Mouse (Mus musculus) left cerebral cortex, postnatal 14 days (tissue): ENCODE measurements around the gene 2010005H15Rik. TPM values are rescaled to one million over a fixed set of nuclear protein-coding genes. Genes with fewer than 3 reads are reported as not detected.
"Not testable (repeated sequence)": the region's sequence is repeated elsewhere in the genome, so short reads cannot be mapped to it uniquely, and the experiment has no call there.

ENCODE experiments used
- DNase-seq, 2 experiments: peaks; one replicate each; pipeline ENCODE4 v3.0.0; 2021 to 2022; ENCODE audit warnings: low spot score in 2 of 2, mixed read lengths in 1 of 2
- intact Hi-C: fragments of 180-260 bp; cut with DNase I; formaldehyde crosslinking; loops from one replicate; pipeline ENCODE4 v1.15.1; 2025
- long read RNA-seq, 2 experiments: library from polyadenylated mRNA; stranded (forward); transcript quantifications; one replicate each; pipeline ENCODE4 v2.0.0; 2021
- total RNA-seq, 2 experiments: library from RNA; stranded (reverse); gene quantifications; 2 replicates each; pipeline ENCODE4 v1.2.3; 2021

2010005H15Rik gene
- not detected for total RNA-seq
- long read RNA-seq, experiment 1 = 0 reads
- long read RNA-seq, experiment 2 = 0 reads

DNA sequence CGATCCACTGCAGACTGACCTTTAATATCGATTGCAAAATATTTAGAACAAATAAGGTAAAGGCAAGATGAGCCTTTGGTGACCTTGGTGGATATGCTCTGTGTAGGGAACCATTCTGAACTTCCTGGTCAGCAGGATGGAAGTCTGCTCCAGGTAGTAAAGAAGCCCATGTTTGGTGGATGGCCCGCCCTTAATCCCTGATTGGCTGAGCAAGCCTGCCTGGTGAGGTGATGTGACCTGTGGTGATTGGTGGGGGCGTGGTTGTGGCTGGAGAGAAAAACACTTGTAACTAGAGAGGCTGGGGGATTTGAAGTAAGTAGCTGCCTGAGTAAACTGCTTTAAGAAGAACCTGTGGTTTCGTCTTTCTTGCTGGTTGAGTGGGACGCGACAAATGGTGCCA, at the start of gene 2010005H15Rik:
2010005H15Rik (plus strand) TSS at position 301 of the 400 bp plus-strand sequence.
- intact Hi-C loops, DNase-seq: not testable (repeated sequence)

DNA sequence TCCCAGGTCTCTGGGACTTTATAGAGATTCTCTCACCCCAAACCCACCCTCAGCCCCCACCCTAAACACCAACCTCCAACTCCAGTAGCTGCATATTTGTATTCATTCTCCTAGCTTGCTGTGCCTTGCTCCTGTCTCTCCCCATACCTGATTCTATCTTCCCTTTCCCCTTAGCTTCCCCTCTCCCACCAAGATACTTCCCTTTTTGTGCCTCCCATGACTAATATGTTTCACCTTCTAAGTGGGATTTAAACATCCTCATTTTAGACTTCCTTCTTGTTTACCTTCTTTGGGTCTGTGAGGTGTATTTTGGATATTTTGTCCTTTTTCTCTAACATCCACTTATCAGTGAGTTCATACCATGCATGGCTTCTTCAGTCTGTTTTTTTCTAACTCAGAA, 45.2 kb upstream of the 2010005H15Rik start:
- DNase-seq = no peak
- intact Hi-C loops = no loop called here

- intact Hi-C loops = no loop called here
- no peak for DNase-seq
Observed at GRCm38 (mm10) chr16:36179910-36180309, 41.4 kb upstream of the 2010005H15Rik start.

DNA sequence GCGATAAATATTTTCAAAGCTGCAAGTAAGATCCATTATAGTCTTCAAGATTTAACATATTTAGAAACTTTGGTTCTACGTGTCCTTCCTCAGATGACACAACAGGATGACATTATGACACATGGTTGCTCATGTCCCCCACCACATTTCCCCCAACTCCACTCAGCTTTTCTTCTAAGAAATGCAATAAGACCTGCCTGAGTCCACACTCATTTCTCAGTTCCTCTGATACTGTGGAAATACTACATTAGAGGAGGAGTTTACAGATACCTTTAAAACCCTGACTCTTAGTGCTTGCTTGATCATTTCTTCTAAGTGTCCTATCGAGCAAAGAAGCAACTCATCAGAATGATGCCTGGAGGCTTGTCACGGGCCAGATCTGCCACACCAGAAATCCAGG, 37.4 kb upstream of the 2010005H15Rik start, which contains the start of gene Gm5483:
Gm5483 (plus strand) TSS at position 301 of the 400 bp plus-strand sequence.
- DNase-seq, intact Hi-C loops: not testable (repeated sequence)

DNA sequence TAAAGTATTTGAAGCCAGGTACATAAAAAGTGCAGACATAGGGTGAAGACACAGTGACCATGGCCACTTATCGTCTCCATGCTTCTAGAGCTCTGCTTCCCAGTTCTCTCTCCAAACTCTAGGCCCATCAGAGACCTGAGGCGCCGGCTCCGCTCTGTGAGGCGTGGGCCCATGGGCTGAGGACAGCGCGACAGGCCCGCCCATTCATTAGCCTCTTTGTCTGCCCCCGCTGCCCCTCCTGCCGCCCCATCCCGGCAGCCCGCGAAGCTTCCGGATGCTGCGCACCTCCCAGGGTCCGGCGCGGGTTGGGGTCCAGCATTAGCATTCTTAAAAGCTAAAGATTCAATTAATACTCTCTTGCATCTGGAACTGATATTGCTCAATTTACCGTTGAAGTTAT, 22.0 kb upstream of the 2010005H15Rik start:
- intact Hi-C loops = no loop called here
- no peak for DNase-seq

GRCm38 (mm10) chr16:36203846-36204245, 17.4 kb upstream of the 2010005H15Rik start:
- intact Hi-C loops = no loop called here
- DNase-seq = no peak

- DNase-seq, intact Hi-C loops: not testable (repeated sequence)
Observed at GRCm38 (mm10) chr16:36205684-36206083, 15.6 kb upstream of the 2010005H15Rik start.

DNA sequence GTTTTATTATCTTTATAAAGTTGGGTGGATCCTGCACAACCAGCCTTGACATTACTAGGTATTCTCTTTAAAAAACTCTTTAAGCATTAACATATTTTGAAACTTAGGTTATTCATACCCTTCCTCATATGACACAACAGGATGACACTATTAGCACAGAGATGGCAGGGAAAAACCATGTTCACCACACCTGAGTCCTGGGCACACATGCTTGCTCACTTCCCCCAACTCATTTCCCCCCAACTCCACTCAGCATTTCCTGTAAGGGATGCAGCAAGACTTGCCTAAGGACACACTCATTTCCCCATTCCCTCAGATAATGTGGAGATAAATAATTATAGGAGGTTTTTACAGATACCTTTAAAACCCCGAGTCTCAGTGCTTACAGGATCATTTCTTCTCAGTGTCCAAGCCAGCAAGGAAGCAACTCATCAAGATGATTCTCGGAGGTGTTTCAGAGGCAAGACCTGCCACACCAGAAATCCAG, 11.3 kb upstream of the 2010005H15Rik start, which contains the start of gene Gm5416:
Gm5416 (plus strand) TSS at position 437 of the 487 bp plus-strand sequence.
- intact Hi-C loops = no loop called here
- no peak for DNase-seq

DNA sequence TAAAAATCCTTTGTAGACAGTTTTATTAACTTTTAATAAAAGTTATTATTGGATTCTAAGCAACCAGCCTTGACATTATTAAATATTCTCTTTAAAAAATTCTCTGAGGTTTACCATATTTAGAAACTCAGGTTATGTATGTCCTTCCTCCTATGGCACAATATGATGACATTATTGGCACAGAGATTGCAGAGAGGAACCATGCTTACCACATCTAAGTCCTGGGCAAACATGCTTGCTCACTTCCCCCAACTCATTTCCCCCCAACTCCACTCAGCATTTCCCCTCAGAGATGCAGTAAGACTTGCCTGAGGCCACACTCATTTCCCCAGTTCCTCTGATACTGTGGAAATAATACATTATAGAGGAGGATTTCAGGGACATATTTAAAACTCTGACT, 39.3 kb downstream of the 2010005H15Rik start:
- intact Hi-C loops, DNase-seq: not testable (repeated sequence)

GRCm38 (mm10) chr16:36276796-36277195, 55.5 kb downstream of the 2010005H15Rik start, which contains the start of gene Stfa1:
Gene Stfa1 (plus strand): TSS chr16:36276951.
- intact Hi-C loops, DNase-seq: not testable (repeated sequence)

GRCm38 (mm10) chr16:36289140-36289539, 67.9 kb downstream of the 2010005H15Rik start:
- intact Hi-C loops = no loop called here

More at GRCm38 (mm10) chr16:36289140-36289539, 67.9 kb downstream of the 2010005H15Rik start:
- DNase-seq = no peak

Other genes with a start within 250 kb of the 2010005H15Rik start
- gene Kpna1, start 242.7 kb upstream of the 2010005H15Rik start, total RNA-seq = 100 to 1,000 TPM; 119 to 122 TPM
- gene Wdr5b, start 180.3 kb upstream of the 2010005H15Rik start, total RNA-seq = 1 to 10 TPM; 3.6 to 3.9 TPM
- gene Fam162a, start 149.9 kb upstream of the 2010005H15Rik start, total RNA-seq = 10 to 100 TPM; 66.1 to 66.4 TPM
- gene Ccdc58, start 149.8 kb upstream of the 2010005H15Rik start, total RNA-seq = 10 to 100 TPM; 18.6 to 21.3 TPM
- not detected for gene Csta1, start 90.2 kb upstream of the 2010005H15Rik start, total RNA-seq
- gene Stfa2l1, start 64.7 kb upstream of the 2010005H15Rik start, total RNA-seq = not detected
- not detected for gene Gm5483, start 37.3 kb upstream of the 2010005H15Rik start, total RNA-seq
- gene Gm5416, start 11.1 kb upstream of the 2010005H15Rik start, total RNA-seq = not detected
- not detected for gene Stfa1, start 55.5 kb downstream of the 2010005H15Rik start, total RNA-seq
- gene BC117090, start 112.9 kb downstream of the 2010005H15Rik start, total RNA-seq = not detected
- not detected for gene BC100530, start 146.3 kb downstream of the 2010005H15Rik start, total RNA-seq
- not detected for gene Stfa2, start 187.0 kb downstream of the 2010005H15Rik start, total RNA-seq
- gene Stfa3, start 233.9 kb downstream of the 2010005H15Rik start, total RNA-seq = not detected